ENCODE assay signal across 21 mouse cellular contexts in genomic region chr5:114161424-114161823, GRCm38 (mm10).
"Had no signal": no experiment of that assay in that cellular context is flagged by ENCODE, and none has a peak within 500 bp of the region (broad histone marks: within the 10 kb centered on the region; RNA-seq: fewer than 3 reads in every experiment).

No protein-coding gene starts in this region.

- H3K9ac ChIP-seq: liver, embryonic 15.5 days; lung, embryonic 15.5 days; neural tube, embryonic 12.5 days; neural tube, embryonic 15.5 days had no signal

- H3K27ac ChIP-seq: kidney, postnatal 0 days; left cerebral cortex, adult 2 months; liver, embryonic 15.5 days; lung, embryonic 15.5 days; midbrain, embryonic 10.5 days; neural tube, embryonic 12.5 days; neural tube, embryonic 15.5 days; stomach, postnatal 0 days had no signal

- H3K36me3 ChIP-seq: liver, embryonic 15.5 days; lung, embryonic 15.5 days; midbrain, embryonic 10.5 days; neural tube, embryonic 12.5 days; neural tube, embryonic 15.5 days had no signal

- DNase-seq: kidney, adult 18-20 months; kidney, postnatal 25 days; layer of hippocampus, postnatal 36 days; lung, adult 18-20 months; lung, postnatal 10 days; lung, postnatal 36 days; midbrain, embryonic 14.5 days; right cerebral cortex, adult 18-20 months; right cerebral cortex, postnatal 14 days; right cerebral cortex, postnatal 4 days; thymus, adult 2 months; thymus, postnatal 14 days had no signal

- H3K4me2 ChIP-seq: liver, embryonic 15.5 days; lung, embryonic 15.5 days; neural tube, embryonic 12.5 days; neural tube, embryonic 15.5 days had no signal

- H3K4me1 ChIP-seq: liver, embryonic 15.5 days; lung, embryonic 15.5 days; neural tube, embryonic 12.5 days; neural tube, embryonic 15.5 days had no signal

- H3K9me3 ChIP-seq: liver, embryonic 15.5 days; lung, embryonic 15.5 days; megakaryocyte, embryonic 14.5 days; midbrain, embryonic 10.5 days; neural tube, embryonic 12.5 days; neural tube, embryonic 15.5 days had no signal

- H3K27me3 ChIP-seq: lung, embryonic 15.5 days; neural tube, embryonic 12.5 days; neural tube, embryonic 15.5 days had no signal

- H3K4me3 ChIP-seq: left cerebral cortex, adult 2 months; liver, embryonic 15.5 days; lung, embryonic 15.5 days; megakaryocyte, embryonic 14.5 days; midbrain, embryonic 10.5 days; neural tube, embryonic 12.5 days; neural tube, embryonic 15.5 days had no signal
